Mouse (Mus musculus) neutrophil, adult 59 days (primary cell): ENCODE measurements around the gene Cox6b2. TPM values are rescaled to one million over a fixed set of nuclear protein-coding genes. Genes with fewer than 3 reads are reported as not detected.

Source experiments
- total RNA-seq, 2 experiments: library from RNA; stranded (reverse); gene quantifications; 1 replicate in 1 of 2; 2 replicates in 1 of 2; pipeline ENCODE4 v1.2.4; 2023

Cox6b2 gene
- 10 to 100 TPM; 25.0 to 29.5 TPM for total RNA-seq

GRCm38 (mm10) chr7:4752821-4753570 lies at the start of gene Cox6b2:
TSS of gene Cox6b2 (minus strand) at chr7:4753094.

GRCm38 (mm10) chr7:4792278-4793212 lies 39.7 kb upstream of the Cox6b2 start, which contains the start of gene Rpl28:
TSS of gene Rpl28 (plus strand) at chr7:4792874.

DNA sequence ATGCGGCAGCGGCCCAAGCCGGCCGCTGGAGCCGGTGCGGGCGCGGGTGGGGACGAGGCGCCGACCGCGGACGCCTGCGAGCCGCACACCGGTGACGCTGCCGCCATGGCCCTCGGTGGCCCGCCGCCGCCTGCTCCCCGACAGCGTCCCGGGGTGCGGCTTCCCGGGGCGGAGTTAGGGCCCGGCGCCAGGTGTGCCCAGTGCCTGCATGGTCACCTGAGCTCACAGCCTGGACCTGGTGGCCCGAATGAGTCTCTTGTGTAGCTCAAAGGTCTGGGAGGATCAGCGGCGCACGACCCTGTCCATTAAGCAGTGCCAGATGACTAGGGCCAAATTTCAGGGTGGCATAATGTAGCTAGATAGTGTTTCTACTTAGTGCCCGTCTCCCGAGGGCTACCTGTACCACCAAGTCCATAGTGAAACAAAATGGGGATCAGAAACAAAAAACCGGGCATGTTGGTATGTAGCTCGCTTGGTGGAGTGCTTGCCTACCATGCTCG lies 36.6 kb upstream of the Cox6b2 start, which contains the start of gene Tmem238:
Tmem238 (minus strand) TSS at position 221 of the 500 bp plus-strand sequence.

DNA sequence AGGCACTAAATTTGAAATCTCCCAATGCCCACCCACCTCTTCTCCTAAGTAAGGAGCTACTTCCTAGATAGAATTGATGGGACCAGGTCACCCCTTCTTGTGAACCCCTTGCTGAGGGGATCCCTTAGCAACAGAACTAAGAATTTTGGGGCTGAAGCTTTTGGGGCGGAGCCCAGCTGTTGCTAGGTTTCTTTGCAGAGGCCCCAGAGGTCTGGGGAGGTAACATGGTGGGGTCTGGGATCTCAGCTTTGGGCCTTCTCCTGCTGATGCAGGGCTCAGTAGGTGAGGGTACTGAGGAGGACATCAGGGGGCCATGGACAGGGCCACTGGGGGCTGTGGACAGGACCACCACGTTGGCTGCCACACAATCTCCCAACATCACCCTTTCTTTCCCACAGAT lies 29.9 kb upstream of the Cox6b2 start, which contains the start of the genes Il11 and Tmem190:
Il11 (minus strand) TSS at position 101 of the 400 bp plus-strand sequence.
Tmem190 (plus strand) TSS at position 179 of the 400 bp plus-strand sequence.

GRCm38 (mm10) chr7:4771202-4771601 lies 18.3 kb upstream of the Cox6b2 start, which contains the start of gene Fam71e2:
TSS of gene Fam71e2 (minus strand) at chr7:4771302.

DNA sequence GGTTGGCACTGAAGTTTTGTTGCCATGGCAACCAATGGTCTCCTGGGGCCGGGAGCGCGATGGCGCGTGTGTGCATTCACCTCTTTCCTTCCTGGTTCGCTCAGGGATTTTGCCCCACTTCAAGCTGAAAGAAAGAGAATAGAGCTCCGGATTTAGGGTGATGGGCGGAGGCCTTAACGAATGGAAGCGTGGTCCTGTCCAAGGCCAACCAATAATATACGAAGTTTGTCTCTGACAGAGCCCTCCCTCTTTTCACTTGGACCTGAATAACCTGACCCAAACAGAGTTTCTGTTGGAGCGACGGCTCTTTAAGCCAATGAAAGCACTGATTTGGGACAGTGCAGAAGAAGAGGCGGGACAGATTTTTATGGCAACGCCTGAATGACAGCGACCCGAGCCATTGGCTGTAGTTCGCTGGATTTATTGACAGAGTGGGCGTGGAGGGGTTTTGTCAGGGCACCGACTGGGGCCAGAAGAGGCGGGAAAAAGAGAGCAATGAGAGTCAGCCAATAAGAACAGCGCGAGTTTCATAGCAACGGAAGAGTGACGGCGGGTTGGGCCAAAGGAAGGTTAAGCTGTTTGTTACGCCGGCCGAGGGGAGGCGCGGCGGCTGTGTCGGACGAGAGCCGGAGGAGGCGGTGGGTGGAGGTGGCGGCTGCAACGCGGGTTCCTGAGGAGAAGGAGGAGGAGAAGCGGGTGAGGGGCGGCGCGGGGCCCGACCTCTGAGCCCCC lies 13.2 kb downstream of the Cox6b2 start, which contains the start of gene Kmt5c:
Kmt5c (plus strand) TSS at position 572 of the 732 bp plus-strand sequence.

GRCm38 (mm10) chr7:4725169-4725568 lies 27.7 kb downstream of the Cox6b2 start, which contains the start of gene Tmem150b:
TSS of gene Tmem150b (minus strand) at chr7:4725249.

Other genes starting within 250 kb of the Cox6b2 start
- gene Tnnt1, start 236.7 kb downstream of the Cox6b2 start, total RNA-seq = 10 to 100 TPM in 1 of 2 experiments, 1 to 10 TPM in 1; 6.1 to 12.0 TPM
- gene Tnni3, start 228.9 kb downstream of the Cox6b2 start, total RNA-seq = 1 to 10 TPM; 1.1 to 1.2 TPM
- gene Dnaaf3, start 220.6 kb downstream of the Cox6b2 start, total RNA-seq = under 1 TPM; 0.31 to 0.71 TPM
- gene Syt5, start 205.6 kb downstream of the Cox6b2 start, total RNA-seq = not detected
- gene Ptprh, start 149.1 kb downstream of the Cox6b2 start, total RNA-seq = not detected
- 10 to 100 TPM; 17.4 to 23.2 TPM for gene Tmem86b, start 121.7 kb downstream of the Cox6b2 start, total RNA-seq
- gene Ppp6r1, start 94.1 kb downstream of the Cox6b2 start, total RNA-seq = 100 to 1,000 TPM; 146 to 160 TPM
- 10 to 100 TPM; 15.2 to 16.2 TPM for gene Hspbp1, start 68.0 kb downstream of the Cox6b2 start, total RNA-seq
- gene Brsk1, start 62.5 kb downstream of the Cox6b2 start, total RNA-seq = not detected
- 10 to 100 TPM; 18.1 to 22.3 TPM for gene Tmem150b, start 27.8 kb downstream of the Cox6b2 start, total RNA-seq
- 10 to 100 TPM; 96.3 to 97.7 TPM for gene Kmt5c, start 13.0 kb downstream of the Cox6b2 start, total RNA-seq
- gene Fam71e2, start 18.2 kb upstream of the Cox6b2 start, total RNA-seq = not detected
- gene Il11, start 29.8 kb upstream of the Cox6b2 start, total RNA-seq = not detected
- gene Tmem190, start 29.8 kb upstream of the Cox6b2 start, total RNA-seq = not detected
- gene Tmem238, start 36.6 kb upstream of the Cox6b2 start, total RNA-seq = 1 to 10 TPM; 1.1 to 3.2 TPM
- gene Rpl28, start 39.8 kb upstream of the Cox6b2 start, total RNA-seq = 100 to 1,000 TPM; 921 to 945 TPM
- gene Ube2s, start 59.5 kb upstream of the Cox6b2 start, total RNA-seq = 100 to 1,000 TPM; 187 to 214 TPM
- gene Shisa7, start 91.6 kb upstream of the Cox6b2 start, total RNA-seq = not detected
- gene Isoc2b, start 117.2 kb upstream of the Cox6b2 start, total RNA-seq = 1 to 10 TPM; 2.8 to 6.7 TPM
- gene Isoc2a, start 124.1 kb upstream of the Cox6b2 start, total RNA-seq = 10 to 100 TPM in 1 of 2 experiments, 1 to 10 TPM in 1; 8.7 to 10.1 TPM
- gene Gm36210, start 153.4 kb upstream of the Cox6b2 start, total RNA-seq = not detected
- 10 to 100 TPM; 13.2 to 15.5 TPM for gene Zfp628, start 162.1 kb upstream of the Cox6b2 start, total RNA-seq
- gene Nat14, start 168.9 kb upstream of the Cox6b2 start, total RNA-seq = 1 to 10 TPM; 2.1 to 3.2 TPM
- not detected for gene Ssc5d, start 172.7 kb upstream of the Cox6b2 start, total RNA-seq
- not detected for gene Sbk2, start 211.3 kb upstream of the Cox6b2 start, total RNA-seq
- gene Sbk3, start 218.1 kb upstream of the Cox6b2 start, total RNA-seq = not detected
- gene Zfp579, start 243.1 kb upstream of the Cox6b2 start, total RNA-seq = 1 to 10 TPM; 2.8 to 3.5 TPM